Mouse (Mus musculus) CH12.LX (cell line): ENCODE measurements around the gene Fbxo30. TPM values are rescaled to one million over a fixed set of nuclear protein-coding genes. Genes with fewer than 3 reads are reported as not detected.

ENCODE experiments used
- DNase-seq: peaks from one replicate; pipeline ENCODE4 v3.0.0-alpha.2; 2013; ENCODE audit errors: extremely low read depth
- H3K27ac ChIP-seq: 2 replicates; pipeline ENCODE4 v1.5.1; 2012; ENCODE audit warnings: low read depth, mild to moderate bottlenecking, control low read depth, moderate library complexity; ENCODE audit not compliant: insufficient read depth
- H3K27me3 ChIP-seq: replicated peaks from 2 replicates; pipeline ENCODE3; 2012; ENCODE audit warnings: inconsistent platforms
- H3K36me3 ChIP-seq, 2 experiments: replicated peaks in 1 of 2; 2 replicates each; pipeline versions ENCODE3 to v1.6.1; 2012; ENCODE audit warnings: inconsistent platforms in 1 of 2, low read length in 1 of 2, mild to moderate bottlenecking in 1 of 2, mixed read lengths in 1 of 2, moderate library complexity in 1 of 2; ENCODE audit not compliant: control insufficient read depth in 1 of 2, insufficient read depth in 1 of 2
- H3K4me1 ChIP-seq, 2 experiments: 2 replicates each; pipeline ENCODE4 v1.6.1; 2012; ENCODE audit warnings: inconsistent platforms in 1 of 2, moderate library complexity in 1 of 2; ENCODE audit not compliant: insufficient read depth in 2 of 2, control insufficient read depth in 1 of 2
- H3K4me2 ChIP-seq: 2 replicates; pipeline ENCODE4 v1.6.1; 2012; ENCODE audit warnings: low read depth, mild to moderate bottlenecking, control low read depth; ENCODE audit not compliant: poor library complexity, insufficient read depth, severe bottlenecking
- H3K4me3 ChIP-seq, 3 experiments: fragments of 150-350 bp in 1 of 3; sonication (generic) in 1 of 3; replicated peaks in 1 of 3; 2 replicates each; pipeline versions ENCODE3 to v1.5.1; 2011 to 2012; ENCODE audit warnings: low read depth in 2 of 3, low read length in 2 of 3, mild to moderate bottlenecking in 2 of 3, moderate library complexity in 2 of 3, control low read depth in 1 of 3, improper control_type of control experiment in 1 of 3, inconsistent platforms in 1 of 3, mixed read lengths in 1 of 3; ENCODE audit not compliant: poor library complexity in 1 of 3
- H3K79me2 ChIP-seq: replicated peaks from 2 replicates; pipeline ENCODE4 v1.6.1; 2012; ENCODE audit warnings: mild to moderate bottlenecking, moderate library complexity; ENCODE audit not compliant: control insufficient read depth, poor library complexity, insufficient read depth, severe bottlenecking; ENCODE audit errors: extremely low read depth
- H3K9ac ChIP-seq: 2 replicates; pipeline ENCODE4 v1.6.1; 2012; ENCODE audit warnings: low read depth, mild to moderate bottlenecking, control low read depth, moderate library complexity; ENCODE audit not compliant: insufficient read depth
- H3K9me3 ChIP-seq: replicated peaks from 2 replicates; pipeline ENCODE3; 2012; ENCODE audit warnings: low read length, inconsistent platforms, mixed read lengths
- CHD2 ChIP-seq: IDR thresholded peaks from 2 replicates; pipeline ENCODE4 v1.6.1; 2011; ENCODE audit warnings: low read length, improper control_type of control experiment
- ELF1 ChIP-seq: IDR thresholded peaks from 2 replicates; pipeline ENCODE4 v1.6.1; 2014; ENCODE audit warnings: low read depth, mild to moderate bottlenecking, inconsistent platforms, low read length, improper control_type of control experiment
- EP300 ChIP-seq: IDR thresholded peaks from 2 replicates; pipeline ENCODE4 v1.6.1; 2011; ENCODE audit warnings: low read length, improper control_type of control experiment
- ETS1 ChIP-seq: conservative IDR thresholded peaks from 2 replicates; pipeline ENCODE4 v1.6.1; 2012; ENCODE audit warnings: low read depth, mild to moderate bottlenecking, inconsistent platforms, low read length, improper control_type of control experiment, moderate library complexity
- GABPA ChIP-seq: IDR thresholded peaks from 2 replicates; pipeline ENCODE4 v1.6.1; 2012; ENCODE audit warnings: low read depth, low read length, improper control_type of control experiment, inconsistent platforms; ENCODE audit not compliant: insufficient replicate concordance
- HCFC1 ChIP-seq: IDR thresholded peaks from 2 replicates; pipeline ENCODE4 v1.6.1; 2012; ENCODE audit warnings: low read depth, mild to moderate bottlenecking, inconsistent platforms, low read length, improper control_type of control experiment
- IRF4 ChIP-seq: IDR thresholded peaks from 2 replicates; pipeline ENCODE4 v1.6.1; 2014; ENCODE audit warnings: low read depth, mild to moderate bottlenecking, inconsistent platforms, low read length, improper control_type of control experiment
- MAX ChIP-seq: IDR thresholded peaks from 2 replicates; pipeline ENCODE4 v1.6.1; 2011; ENCODE audit warnings: low read length, improper control_type of control experiment
- MEF2A ChIP-seq: IDR thresholded peaks from 2 replicates; pipeline ENCODE4 v1.6.1; 2014; ENCODE audit warnings: low read depth, mild to moderate bottlenecking, inconsistent platforms, low read length, improper control_type of control experiment, borderline replicate concordance
- MXI1 ChIP-seq: IDR thresholded peaks from 2 replicates; pipeline ENCODE4 v1.6.1; 2011; ENCODE audit warnings: mild to moderate bottlenecking, low read depth, low read length, improper control_type of control experiment
- NELFE ChIP-seq: IDR thresholded peaks from 2 replicates; pipeline ENCODE4 v1.6.1; 2011; ENCODE audit warnings: low read depth, low read length, improper control_type of control experiment
- NRF1 ChIP-seq: IDR thresholded peaks from 2 replicates; pipeline ENCODE4 v1.6.1; 2014; ENCODE audit warnings: low read depth, mild to moderate bottlenecking, inconsistent platforms, low read length, improper control_type of control experiment, moderate library complexity
- POLR2A ChIP-seq: IDR thresholded peaks from 2 replicates; pipeline ENCODE4 v1.6.1; 2011; ENCODE audit warnings: low read depth, mild to moderate bottlenecking, improper control_type of control experiment, low read length
- RAD21 ChIP-seq: IDR thresholded peaks from 2 replicates; pipeline ENCODE4 v1.6.1; 2011; ENCODE audit warnings: low read depth, mild to moderate bottlenecking, low read length, improper control_type of control experiment, moderate library complexity
- RCOR1 ChIP-seq: conservative IDR thresholded peaks from 2 replicates; pipeline ENCODE4 v1.6.1; 2012; ENCODE audit warnings: low read depth, mild to moderate bottlenecking, inconsistent platforms, low read length, improper control_type of control experiment
- TCF12 ChIP-seq: IDR thresholded peaks from 2 replicates; pipeline ENCODE4 v1.6.1; 2014; ENCODE audit warnings: low read depth, mild to moderate bottlenecking, inconsistent platforms, low read length, improper control_type of control experiment
- UBTF ChIP-seq: IDR thresholded peaks from 2 replicates; pipeline ENCODE4 v1.6.1; 2012; ENCODE audit warnings: low read depth, mild to moderate bottlenecking, inconsistent platforms, low read length, improper control_type of control experiment, moderate library complexity
- USF1 ChIP-seq: IDR thresholded peaks from 2 replicates; pipeline ENCODE4 v1.6.1; 2014; ENCODE audit warnings: low read depth, mild to moderate bottlenecking, inconsistent platforms, low read length, improper control_type of control experiment
- USF2 ChIP-seq: conservative IDR thresholded peaks from 2 replicates; pipeline ENCODE4 v1.6.1; 2011; ENCODE audit warnings: low read depth, low read length, improper control_type of control experiment
- ZC3H11A ChIP-seq: IDR thresholded peaks from 2 replicates; pipeline ENCODE4 v1.6.1; 2012; ENCODE audit warnings: low read depth, mild to moderate bottlenecking, inconsistent platforms, low read length, improper control_type of control experiment
- ZKSCAN1 ChIP-seq: IDR thresholded peaks from 2 replicates; pipeline ENCODE4 v1.6.1; 2012; ENCODE audit warnings: low read depth, inconsistent platforms, low read length, improper control_type of control experiment, borderline replicate concordance
- dilution Hi-C: fragments of 300-500 bp; cut with MboI; formaldehyde crosslinking; loops from 2 replicates; pipeline ENCODE4 v1.14.3; 2020; ENCODE audit warnings: low sequenced_read_pairs; ENCODE audit not compliant: extremely low pct_unique_long_range_greater_than_20kb, extremely low pct_ligation_motif_present
- in situ Hi-C: fragments of 300-500 bp; cut with MboI; formaldehyde crosslinking; loops from 3 replicates; pipeline ENCODE4 v1.14.3; 2019; ENCODE audit warnings: low sequenced_read_pairs, low pct_ligation_motif_present, low pct_unique_long_range_greater_than_20kb, mixed read lengths
- polyA plus RNA-seq: library from polyadenylated mRNA; unstranded; fragments of >175 nt; gene quantifications from 2 replicates; pipeline ENCODE4 v1.2.1, GENCODE M21; 2012; ENCODE audit warnings: low read depth; ENCODE audit not compliant: insufficient read length
- total RNA-seq, 2 experiments: library from RNA; depleted of rRNA; stranded (reverse); fragments of 300-350 nt in 1 of 2; fragments of >200 nt in 1 of 2; gene quantifications; 2 replicates each; pipeline ENCODE4 v1.2.3; 2012 to 2014

Fbxo30 gene
- total and polyA plus RNA-seq, 3 experiments = 1.8 to 3.1 (median 2.6) TPM

DNA sequence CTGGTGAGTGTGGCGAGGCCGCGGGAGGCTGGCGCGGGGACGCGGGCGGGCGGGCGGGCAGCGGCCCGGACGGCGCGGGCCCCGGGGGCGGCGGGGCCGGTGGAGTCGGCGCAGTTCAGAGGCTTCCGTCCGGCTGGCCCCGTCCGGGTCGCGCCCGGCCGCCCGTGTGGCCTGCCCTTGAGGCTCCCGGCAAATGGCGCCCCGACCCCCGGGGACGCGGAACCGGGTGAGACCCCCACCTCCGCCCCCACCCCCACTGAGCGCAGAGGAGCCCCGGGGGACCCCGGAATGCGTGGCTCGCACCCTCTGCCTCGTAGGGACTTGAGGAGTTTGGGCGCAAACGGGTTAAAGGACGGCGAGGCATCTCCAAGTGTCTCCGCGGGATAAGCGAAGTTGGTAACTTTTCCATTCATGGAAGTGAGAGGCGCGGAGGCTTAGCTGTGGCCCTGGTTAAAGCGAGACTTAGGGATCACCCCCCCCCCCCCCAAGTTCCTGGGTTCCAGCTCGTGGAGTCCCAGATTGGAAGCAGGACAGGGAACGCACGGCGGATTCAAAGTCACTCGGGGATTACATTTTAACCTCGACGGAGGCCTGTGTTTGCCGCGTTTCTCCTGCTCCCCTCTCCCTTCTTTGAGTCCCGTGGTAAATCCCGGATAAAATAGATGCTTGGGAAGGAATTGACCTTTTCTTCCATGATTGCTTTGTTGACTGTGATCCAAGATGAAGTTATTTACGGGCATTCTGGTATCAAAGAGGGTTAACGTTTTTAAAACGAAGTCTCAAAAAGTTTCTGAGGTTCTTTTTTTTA lies 572 bp downstream of the Fbxo30 start:
- DNase-seq = no peak
- peak overlapping the region; percentile 61 for H3K9ac ChIP-seq
- H3K4me3 ChIP-seq = peak overlapping the region; percentile 47 to 69 (median 68)
- dilution Hi-C loops (no loop called here), in situ Hi-C loops (no loop called here)
- peaks cover 3% of the 10 kb centered on the region for H3K9me3 ChIP-seq
- H3K4me1 ChIP-seq = peaks cover 0 to 12% of the 10 kb centered on the region in 2 experiments; a peak in 3 of 4 replicates
- peak overlapping the region; percentile 54 for H3K4me2 ChIP-seq
- TF ChIP-seq ETS1 (no peak), MXI1 (no peak), RCOR1 (no peak), MAX (no peak), ZKSCAN1 (no peak)
- H3K27me3 ChIP-seq = no peaks in the 10 kb centered on the region
- peaks cover 3% of the 10 kb centered on the region; the same call in 1 of the 2 replicates for H3K79me2 ChIP-seq
- peaks cover 0 to 2% of the 10 kb centered on the region in 2 experiments for H3K36me3 ChIP-seq
- H3K27ac ChIP-seq = no peak overlapping the region

- Histone ChIP-seq H3K36me3 (peaks cover 0 to 2% of the 10 kb centered on the region in 2 experiments), H3K9me3 (peaks cover 3% of the 10 kb centered on the region), H3K4me3 (peak overlapping the region in 2 of 3 experiments; percentile 47 to 69), H3K9ac (no peak overlapping the region), H3K79me2 (peaks cover 3% of the 10 kb centered on the region; the same call in 1 of the 2 replicates), H3K4me2 (no peak overlapping the region; the same call in 1 of the 2 replicates), H3K4me1 (peaks cover 0 to 12% of the 10 kb centered on the region in 2 experiments; a peak in 3 of 4 replicates), H3K27ac (no peak overlapping the region), H3K27me3 (no peaks in the 10 kb centered on the region)
- TF ChIP-seq POLR2A (no peak), MXI1 (no peak), NELFE (no peak), GABPA (no peak), IRF4 (no peak), ZC3H11A (no peak), USF2 (no peak), NRF1 (no peak), ZKSCAN1 (no peak), CHD2 (no peak), TCF12 (no peak), USF1 (no peak), UBTF (no peak), EP300 (no peak), RAD21 (no peak), RCOR1 (no peak), HCFC1 (no peak), ELF1 (no peak), MEF2A (no peak)
- in situ Hi-C loops (no loop called here), dilution Hi-C loops (no loop called here)
- DNase-seq = no peak
These were observed 1.1 kb downstream of the Fbxo30 start for GRCm38 (mm10) chr10:11282306-11282631.
